Mouse (Mus musculus) activated CD4-positive, CD25-positive, alpha-beta regulatory T cell, adult 9 weeks (primary cell): ENCODE measurements around the gene Frmpd1. TPM values are rescaled to one million over a fixed set of nuclear protein-coding genes. Genes with fewer than 3 reads are reported as not detected.

ENCODE experiments used
- polyA plus RNA-seq: library from polyadenylated mRNA; unstranded; fragments of 100-300 nt; shearing (Covaris generic); gene quantifications from one replicate; pipeline ENCODE4 v1.2.1, GENCODE M21; 2017

The Frmpd1 gene
- not detected for polyA plus RNA-seq

DNA sequence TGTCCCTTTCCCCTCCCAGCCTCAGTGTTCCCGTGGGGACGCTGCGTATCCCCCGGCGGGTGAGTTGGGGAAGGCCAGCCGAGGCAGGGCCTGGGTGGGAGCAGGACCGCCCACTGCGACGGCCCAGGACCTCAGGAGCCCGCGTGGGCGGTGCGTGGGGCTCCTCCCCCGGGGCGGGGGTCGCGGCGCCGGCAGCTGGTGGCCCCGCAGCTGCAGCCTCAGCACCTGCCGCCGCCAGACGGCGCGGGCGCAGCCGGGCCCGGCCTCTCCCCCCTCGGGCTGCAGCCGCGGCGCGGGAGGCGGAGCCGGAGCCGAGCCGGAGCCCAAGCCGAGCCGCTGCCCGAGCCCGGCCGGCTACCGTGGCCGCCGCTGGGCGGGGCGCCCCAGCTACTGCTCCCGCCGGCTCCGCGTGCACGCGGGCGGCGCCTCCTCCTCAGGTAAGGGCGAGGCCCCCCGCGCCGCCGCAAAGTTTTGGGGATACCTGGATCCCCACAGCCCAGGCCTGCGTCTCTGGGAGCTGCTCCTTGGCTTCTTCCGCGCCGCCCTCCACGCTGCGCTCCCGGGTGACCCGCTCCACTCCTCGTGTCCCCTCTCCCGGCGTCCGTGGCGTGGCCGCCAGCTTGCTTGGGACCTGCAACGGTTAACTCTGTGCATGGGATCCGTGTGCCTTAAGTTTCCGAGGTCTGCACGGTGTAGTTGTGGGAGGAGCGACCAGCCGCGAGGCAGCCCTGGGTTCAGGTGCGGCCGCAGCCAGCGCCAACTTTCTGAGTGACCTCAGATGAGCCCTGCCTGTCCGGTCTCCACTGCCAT, at the start of gene Frmpd1:
Frmpd1 (plus strand) TSS at position 355 of the 810 bp plus-strand sequence.

DNA sequence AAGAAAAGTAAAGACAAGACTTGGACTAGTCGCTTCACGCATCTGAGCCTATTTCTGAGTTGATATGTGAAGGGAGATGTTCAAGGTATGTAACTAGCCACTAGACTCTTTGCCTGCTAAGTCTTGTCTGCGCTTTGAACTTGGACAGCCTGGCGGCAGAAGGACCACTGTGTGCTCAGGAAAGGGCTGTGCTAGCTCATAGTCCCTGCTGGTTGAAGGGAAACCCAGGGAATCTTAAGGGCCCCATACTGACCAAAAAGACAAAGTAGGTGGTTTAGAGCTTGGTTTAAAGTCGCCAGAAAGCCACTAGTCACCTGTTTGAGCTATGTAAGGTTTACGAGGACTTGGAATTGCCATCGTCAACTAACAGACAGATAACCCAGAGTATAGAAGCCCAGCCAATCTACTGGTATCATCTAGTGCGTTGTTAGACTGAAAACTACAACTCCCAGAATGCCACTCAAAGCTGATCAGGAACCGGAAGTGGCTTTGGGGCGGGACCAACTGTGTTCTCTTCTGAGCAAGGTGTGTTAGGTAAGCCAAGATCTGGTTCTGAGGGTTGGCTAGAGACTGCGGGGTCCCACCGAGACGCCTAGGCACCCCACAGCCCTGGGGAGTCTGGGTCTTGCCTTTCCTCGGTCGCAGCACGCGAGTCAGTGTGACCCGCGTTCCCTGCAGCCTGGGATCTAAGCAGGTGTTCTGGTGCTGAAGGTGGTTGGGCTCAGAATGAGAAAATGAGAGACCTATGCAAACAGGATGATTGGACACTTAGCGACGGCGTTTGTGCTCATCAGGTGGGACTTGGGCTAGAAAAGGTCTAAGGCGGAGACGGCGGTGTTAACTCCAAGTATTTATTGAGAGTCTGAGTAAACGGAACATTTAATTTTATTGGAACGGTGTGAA, 112.2 kb downstream of the Frmpd1 start, which contains the start of gene Trmt10b:
Trmt10b (plus strand) TSS at position 466 of the 903 bp plus-strand sequence.

Other genes with a start within 250 kb of the Frmpd1 start
- gene Grhpr, start 203.5 kb upstream of the Frmpd1 start, polyA plus RNA-seq, result 36.9 TPM
- 13.2 TPM for gene Zbtb5, start 172.5 kb upstream of the Frmpd1 start, polyA plus RNA-seq
- gene Polr1e, start 166.3 kb upstream of the Frmpd1 start, polyA plus RNA-seq, result 66.0 TPM
- gene Fbxo10, start 100.3 kb upstream of the Frmpd1 start, polyA plus RNA-seq, result 0.87 TPM
- gene Tomm5, start 76.8 kb upstream of the Frmpd1 start, polyA plus RNA-seq, result 169 TPM
- 18.9 TPM for gene Trmt10b, start 112.3 kb downstream of the Frmpd1 start, polyA plus RNA-seq
- gene Dcaf10, start 157.2 kb downstream of the Frmpd1 start, polyA plus RNA-seq, result 1.3 TPM
- gene Exosc3, start 157.9 kb downstream of the Frmpd1 start, polyA plus RNA-seq, result 89.6 TPM
- gene Slc25a51, start 223.9 kb downstream of the Frmpd1 start, polyA plus RNA-seq, result 33.8 TPM